In genomic region chr11:101315665-101316500, GRCm38 (mm10) we compare ENCODE assay signal across 8 mouse cellular contexts. TPM values are rescaled to one million over a fixed set of nuclear protein-coding genes. Genes with fewer than 3 reads are reported as not detected.
DNase-seq lines count a peak whose midpoint lies in the region; ATAC-seq and TF ChIP-seq lines count a peak whose summit lies in the region.

Gene Psme3, plus strand, starts transcription at chr11:101316213.

- ATAC-seq in Patski, result peak; percentile 65
- ATAC-seq in hindbrain, embryonic 14.5 days (ENCODE audit: low FRiP score), result peak; percentile 95

- peak within 1 kb of the TSS; percentile 81 for H3K27ac ChIP-seq in hindbrain, embryonic 14.5 days

- no peak for TF ChIP-seq CTCF in Patski (IDR thresholded peaks at IDR 0.05)

- H3K4me1 ChIP-seq in hindbrain, embryonic 14.5 days (replicated peaks; ENCODE audit: control insufficient read depth, insufficient read depth, low read length), result peaks cover 15% of the 10 kb centered on the region

- no peaks in the 10 kb centered on the region for H3K27me3 ChIP-seq in Patski
- no peaks in the 10 kb centered on the region for H3K27me3 ChIP-seq in hindbrain, embryonic 14.5 days (ENCODE audit: control insufficient read depth, insufficient read depth, low read length)

- peak within 1 kb of the TSS; percentile 96 for H3K4me2 ChIP-seq in hindbrain, embryonic 14.5 days (replicated peaks)

- DNase-seq in Patski (ENCODE audit: low read depth, low spot score), result peak; percentile 71
- DNase-seq in cerebellum, postnatal 14 days, result peak; percentile 92 to 96
- peak; percentile 89 for DNase-seq in frontal cortex, postnatal 25 days (ENCODE audit: low spot score in 2 of 2)
- peak; percentile 92 for DNase-seq in hindbrain, embryonic 14.5 days (ENCODE audit: low spot score)
- peak; percentile 93 to 94 for DNase-seq in layer of hippocampus, postnatal 36 days
- DNase-seq in lung, postnatal 36 days, result peak; percentile 94
- DNase-seq in retina, postnatal 1 day, result peak; percentile 97
- DNase-seq in urinary bladder, adult 18-20 months (ENCODE audit: low spot score in 2 of 2), result peak; percentile 86 to 92

- CTCF ChIA-PET in Patski (lab: Charles Lee), result interaction anchor here (1.3 kb wide), 1 partner anchor 80 kb away, joined by 3 read pairs; no protein-coding TSS in a partner anchor

- no peaks in the 10 kb centered on the region for H3K9me3 ChIP-seq in hindbrain, embryonic 14.5 days (ENCODE audit: control insufficient read depth, low read length)

- WGBS in hindbrain, embryonic 14.5 days, result under 1% methylated on average over 47 of the region's 62 CpGs

- H3K9ac ChIP-seq in hindbrain, embryonic 14.5 days, result peak within 1 kb of the TSS; percentile 96

- H3K36me3 ChIP-seq in hindbrain, embryonic 14.5 days (replicated peaks; ENCODE audit: control insufficient read depth, insufficient read depth), result peaks cover 27% of the 10 kb centered on the region

- in situ Hi-C loops in Patski (cut with MboI; ENCODE audit: low pct_unique_long_range_greater_than_20kb), result no loop called here

- H3K4me3 ChIP-seq in hindbrain, embryonic 14.5 days (replicated peaks; ENCODE audit: low read length), result peak within 1 kb of the TSS; percentile 96

- POLR2A ChIA-PET in Patski (lab: Charles Lee), result interaction anchor here (0.6 to 1.2 kb wide), 2 partner anchors 9 to 196 kb away, joined by 3 read pairs; partner anchors contain the start of genes Aoc2, Retreg3 and Tubg1

RNA-seq across cellular contexts. Expression of gene Psme3, which starts in this region (rescaled TPM):
- polyA plus RNA-seq in Patski (2021), result 101 TPM
- 89.7 and 97.3 TPM in 2 replicates for polyA plus RNA-seq in hindbrain, embryonic 14.5 days (2014; fragmentation: Nextera tagmentation; extraction: Ambion mirVana)
- total RNA-seq in layer of hippocampus, postnatal 36 days (2021), result 100 to 1,000 TPM; 121 to 122 TPM

Comparison
In these comparisons a context has a peak if more than half of its experiments do, and no peak if none do; other contexts are left out.
1. Peak in every context shown above with its lines: DNase-seq, ATAC-seq, H3K4me3 ChIP-seq and H3K27ac ChIP-seq.